Mouse (Mus musculus) lung, postnatal 0 days (tissue): ENCODE data around the gene Hoxb8.

Experiments used
- CTCF ChIP-seq: IDR thresholded peaks from 2 replicates; pipeline ENCODE4 v1.5.1; 2016; ENCODE audit warnings: antibody characterized with exemption, mild to moderate bottlenecking
- EP300 ChIP-seq: IDR thresholded peaks from 2 replicates; pipeline ENCODE4 v1.6.1; 2016; ENCODE audit warnings: antibody characterized with exemption, mild to moderate bottlenecking, control low read depth

DNA sequence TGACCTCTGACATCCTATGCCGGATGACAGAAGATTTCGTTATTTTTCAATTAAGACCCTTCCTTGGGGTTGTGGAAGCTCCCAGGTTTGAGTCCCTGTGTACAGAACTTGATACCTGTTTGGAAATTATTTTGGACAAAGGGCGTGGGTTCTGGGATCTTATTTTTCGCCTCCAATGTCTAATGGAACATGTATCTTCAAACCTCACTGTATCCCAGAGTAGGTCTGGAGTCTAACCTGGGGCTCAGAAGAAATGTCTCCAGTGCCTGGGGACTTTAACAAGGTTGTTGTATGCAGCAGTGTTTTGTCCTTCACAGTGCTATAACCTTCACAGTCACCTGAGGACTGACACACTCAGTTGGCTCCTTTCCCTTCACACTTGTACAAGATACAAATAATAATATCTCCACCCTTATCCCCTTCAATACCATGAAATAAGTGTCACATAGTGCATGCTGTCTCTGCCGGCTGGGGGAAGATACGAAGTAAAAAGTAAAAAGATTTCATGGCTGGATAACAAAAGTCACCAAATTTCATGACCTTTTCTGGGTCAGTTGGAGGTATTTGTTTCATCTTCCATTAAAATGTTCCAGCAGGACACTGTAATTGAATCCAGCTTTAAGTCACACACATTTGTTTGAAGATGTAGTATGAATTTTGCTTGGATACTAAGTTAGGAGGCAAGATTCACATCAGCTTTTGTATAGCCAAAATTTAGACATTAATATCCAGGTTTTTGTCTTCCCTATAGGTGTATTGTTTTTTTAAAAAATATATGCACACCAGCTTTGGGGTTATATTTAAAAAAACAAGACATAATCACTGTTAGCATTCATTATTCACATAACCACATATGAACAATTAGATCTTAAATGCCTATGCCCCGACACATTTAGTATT, 14.4 kb upstream of the Hoxb8 start:
- no peak for TF ChIP-seq CTCF
- no peak for TF ChIP-seq EP300
